Mouse (Mus musculus): ENCODE data around the gene Esp23. TPM values are rescaled to one million over a fixed set of nuclear protein-coding genes. Genes with fewer than 3 reads are reported as not detected.
A peak's percentile ranks its signal among the peaks of the same experiment; 100 is the strongest.
"Not testable (repeated sequence)": the region's sequence is repeated elsewhere in the genome, so short reads cannot be mapped to it uniquely, and the experiment has no call there.

Gene Esp23
- total RNA-seq (2012; rRNA removed) (not detected in 2 replicates), polyA plus RNA-seq (2012; ENCODE audit: insufficient read depth in 1 of 2, insufficient read length in 2 of 2, low read depth in 1 of 2, low replicate concordance in 2 of 2, missing spikeins in 1 of 2) (not detected)

DNA sequence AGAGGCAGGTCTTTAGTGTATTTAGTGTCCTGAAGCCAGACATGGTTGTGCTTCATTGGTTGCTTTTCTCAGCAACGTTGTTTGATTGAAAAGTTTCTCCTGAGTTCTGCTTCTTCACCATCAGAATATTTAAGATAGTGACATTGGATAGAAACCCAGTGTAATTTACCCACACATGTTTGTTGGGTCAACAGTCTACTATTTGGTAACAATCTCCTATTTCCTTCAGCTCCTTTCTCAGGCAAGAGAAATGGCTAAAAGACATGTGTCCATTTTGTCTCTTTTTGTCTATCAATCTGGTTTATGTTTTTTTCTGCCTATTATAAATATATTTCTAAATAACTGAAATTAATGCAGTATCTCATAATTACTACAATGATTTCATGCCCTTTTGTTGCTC is at the start of gene Esp23:
Esp23 (minus strand) TSS at position 101 of the 400 bp plus-strand sequence.
- TF ChIP-seq POLR2A (IDR thresholded peaks at IDR 0.05; ENCODE audit: control insufficient read depth in 1 of 2, insufficient read depth in 1 of 2, low read depth in 1 of 2, low read length in 2 of 2, poor library complexity in 1 of 2), result no peak
- no peak for TF ChIP-seq MAZ (IDR thresholded peaks at IDR 0.05; ENCODE audit: low read depth, low read length)
- no peak for TF ChIP-seq HCFC1 (IDR thresholded peaks at IDR 0.05; ENCODE audit: low read depth, low read length)
- TF ChIP-seq USF2 (IDR thresholded peaks at IDR 0.05; ENCODE audit: borderline replicate concordance in 1 of 2, insufficient read depth in 1 of 2, low read depth in 1 of 2, low read length in 2 of 2), result no peak
- no peak for TF ChIP-seq CHD2 (IDR thresholded peaks at IDR 0.05; ENCODE audit: low read length)
- no peak for TF ChIP-seq MYB (IDR thresholded peaks at IDR 0.05; ENCODE audit: low read depth, low read length)
- no peak for TF ChIP-seq TBP (IDR thresholded peaks at IDR 0.05; ENCODE audit: low read depth, low read length)
- no peak for TF ChIP-seq RCOR1 (IDR thresholded peaks at IDR 0.05; ENCODE audit: low read depth, low read length)
- TF ChIP-seq POLR2AphosphoS5 (IDR thresholded peaks at IDR 0.05; ENCODE audit: borderline replicate concordance, low read depth, low read length), result no peak
- no peak for TF ChIP-seq SIN3A (IDR thresholded peaks at IDR 0.05; ENCODE audit: low read length)
- no peak for TF ChIP-seq KAT2A (conservative IDR thresholded peaks at IDR 0.05; ENCODE audit: low read depth, low read length)
- TF ChIP-seq CTCF (IDR thresholded peaks at IDR 0.05 in 2 of 3, conservative IDR thresholded peaks at IDR 0.05 in 1 of 3; ENCODE audit: control insufficient read depth in 1 of 3, insufficient read depth in 1 of 3, low read depth in 2 of 3, low read length in 3 of 3, poor library complexity in 1 of 3, severe bottlenecking in 1 of 3), result no peak
- TF ChIP-seq UBTF (IDR thresholded peaks at IDR 0.05; ENCODE audit: borderline replicate concordance, insufficient read depth, low read depth, low read length), result no peak
- TF ChIP-seq E2F4 (IDR thresholded peaks at IDR 0.05; ENCODE audit: borderline replicate concordance, low read depth, low read length), result no peak
- TF ChIP-seq POLR2AphosphoS2 (IDR thresholded peaks at IDR 0.05; ENCODE audit: low read length), result no peak
- no peak for TF ChIP-seq ZMIZ1 (IDR thresholded peaks at IDR 0.05; ENCODE audit: low read depth, low read length)
- no peak for TF ChIP-seq TCF12 (IDR thresholded peaks at IDR 0.05; ENCODE audit: low read depth, low read length)
- TF ChIP-seq NRF1 (IDR thresholded peaks at IDR 0.05; ENCODE audit: insufficient read depth, low read depth, low read length, poor library complexity, severe bottlenecking), result no peak
- Histone ChIP-seq H3K79me2 (ENCODE audit: control insufficient read depth, insufficient read depth, low read length, poor library complexity) (no peaks in the 10 kb centered on the region), H3K4me3 (ENCODE audit: control insufficient read depth in 1 of 2, insufficient read depth in 1 of 2, low read depth in 2 of 2, low read length in 2 of 2) (no peak within 1 kb of the TSS), H3K9me3 (replicated peaks; ENCODE audit: insufficient read depth, low read length) (no peaks in the 10 kb centered on the region), H3K27me3 (ENCODE audit: control insufficient read depth in 1 of 2, insufficient read depth in 2 of 2, low read length in 2 of 2) (no peaks in the 10 kb centered on the region), H3K9ac (ENCODE audit: control insufficient read depth, low read depth, low read length, poor library complexity, severe bottlenecking) (no peak within 1 kb of the TSS), H3K27ac (ENCODE audit: control insufficient read depth, low read depth, low read length) (no peak within 1 kb of the TSS), H3K36me3 (ENCODE audit: control insufficient read depth in 1 of 2, insufficient read depth in 2 of 2, low read length in 2 of 2) (no peaks in the 10 kb centered on the region), H3K4me1 (ENCODE audit: control insufficient read depth in 1 of 2, insufficient read depth in 2 of 2, low read length in 2 of 2) (no peaks in the 10 kb centered on the region)
- no peak for DNase-seq (ENCODE audit: low read depth, low spot score)

GRCm38 (mm10) chr17:39107126-39107525 is 30.3 kb upstream of the Esp23 start:
- H3K79me2 ChIP-seq (ENCODE audit: control insufficient read depth, insufficient read depth, low read length, poor library complexity); H3K4me3 ChIP-seq (ENCODE audit: control insufficient read depth in 1 of 2, insufficient read depth in 1 of 2, low read depth in 2 of 2, low read length in 2 of 2); H3K9ac ChIP-seq (ENCODE audit: control insufficient read depth, low read depth, low read length, poor library complexity, severe bottlenecking); H3K27ac ChIP-seq (ENCODE audit: control insufficient read depth, low read depth, low read length); H3K9me3 ChIP-seq (replicated peaks; ENCODE audit: insufficient read depth, low read length); H3K4me1 ChIP-seq (ENCODE audit: control insufficient read depth in 1 of 2, insufficient read depth in 2 of 2, low read length in 2 of 2); H3K27me3 ChIP-seq (ENCODE audit: control insufficient read depth in 1 of 2, insufficient read depth in 2 of 2, low read length in 2 of 2); H3K36me3 ChIP-seq (ENCODE audit: control insufficient read depth in 1 of 2, insufficient read depth in 2 of 2, low read length in 2 of 2): not testable (repeated sequence)
- peak; percentile 72 for DNase-seq (ENCODE audit: low read depth, low spot score)
- TF ChIP-seq MXI1 (IDR thresholded peaks at IDR 0.05; ENCODE audit: low read depth, low read length), result peak; percentile 50; the same call in 1 of the 2 replicates
- peak; percentile 89 for TF ChIP-seq SIN3A (IDR thresholded peaks at IDR 0.05; ENCODE audit: low read length)
